Mouse (Mus musculus) adrenal gland, adult 2 months (tissue): ENCODE data around the gene Tdpoz4. TPM values are rescaled to one million over a fixed set of nuclear protein-coding genes. Genes with fewer than 3 reads are reported as not detected.
"Not testable (repeated sequence)": the region's sequence is repeated elsewhere in the genome, so short reads cannot be mapped to it uniquely, and the experiment has no call there.

Source experiments
- DNase-seq: peaks from one replicate; pipeline ENCODE4 v3.0.0; 2021
- long read RNA-seq: library from polyadenylated mRNA; stranded (forward); transcript quantifications from one replicate; pipeline ENCODE4 v2.0.0, GENCODE M21; 2021
- polyA plus RNA-seq: library from polyadenylated mRNA; depleted of rRNA; stranded (reverse); fragments of >200 nt; gene quantifications from 2 replicates; pipeline ENCODE4 v1.2.3, GENCODE M21; 2012; rRNA removed
- total RNA-seq, 2 experiments: library from RNA; stranded (reverse); gene quantifications; 2 replicates each; pipeline ENCODE4 v1.2.3; 2021

Tdpoz4 gene
- total RNA-seq (not detected), polyA plus RNA-seq (not detected in 2 replicates)
- long read RNA-seq, result 0 reads

DNA sequence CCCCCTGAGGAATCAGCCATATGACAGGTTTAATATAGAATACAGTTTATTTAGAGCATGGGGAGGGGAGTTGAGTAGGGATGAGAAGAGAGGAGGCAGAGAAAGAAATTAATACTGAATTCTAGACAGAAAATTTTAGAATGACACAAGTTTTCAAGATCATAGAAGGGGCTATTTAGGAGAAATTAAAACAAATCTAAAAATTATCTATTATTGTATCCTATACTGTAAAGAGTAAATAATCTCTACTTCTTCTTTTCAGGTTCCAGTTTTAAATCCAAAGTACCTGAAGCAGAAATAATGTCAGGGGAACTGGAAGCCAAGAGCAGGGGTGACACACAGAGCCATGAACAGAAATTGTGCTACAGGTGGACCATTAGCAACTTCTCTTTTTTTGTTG is at the start of gene Tdpoz4:
Gene Tdpoz4, plus strand, starts transcription at position 301 of the 400 bp plus-strand sequence.
- not testable (repeated sequence) for DNase-seq

- not testable (repeated sequence) for DNase-seq
These were observed 42.2 kb upstream of the Tdpoz4 start for GRCm38 (mm10) chr3:93754022-93754421.

DNA sequence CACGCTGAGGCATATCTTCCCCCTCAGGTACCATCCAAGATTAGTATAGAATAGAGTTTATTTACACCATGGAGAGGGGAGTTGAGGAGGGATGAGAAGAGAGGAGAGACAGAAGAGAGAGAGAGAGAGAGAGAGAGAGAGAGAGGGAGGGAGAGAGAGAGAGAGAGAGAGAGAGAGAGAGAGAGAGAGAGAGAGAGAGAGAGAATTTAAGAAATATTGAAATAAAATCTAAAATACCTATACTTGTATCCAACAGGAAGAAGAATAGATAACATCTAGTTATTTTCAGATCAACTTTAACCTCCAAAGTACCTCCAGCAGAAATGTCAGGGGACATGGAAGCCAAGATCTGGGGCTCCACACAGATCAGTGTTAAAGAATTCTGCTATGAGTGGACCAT is 23.5 kb upstream of the Tdpoz4 start, which contains the start of gene Gm5773:
Gene Gm5773, plus strand, starts transcription at position 301 of the 400 bp plus-strand sequence.
- not testable (repeated sequence) for DNase-seq

DNA sequence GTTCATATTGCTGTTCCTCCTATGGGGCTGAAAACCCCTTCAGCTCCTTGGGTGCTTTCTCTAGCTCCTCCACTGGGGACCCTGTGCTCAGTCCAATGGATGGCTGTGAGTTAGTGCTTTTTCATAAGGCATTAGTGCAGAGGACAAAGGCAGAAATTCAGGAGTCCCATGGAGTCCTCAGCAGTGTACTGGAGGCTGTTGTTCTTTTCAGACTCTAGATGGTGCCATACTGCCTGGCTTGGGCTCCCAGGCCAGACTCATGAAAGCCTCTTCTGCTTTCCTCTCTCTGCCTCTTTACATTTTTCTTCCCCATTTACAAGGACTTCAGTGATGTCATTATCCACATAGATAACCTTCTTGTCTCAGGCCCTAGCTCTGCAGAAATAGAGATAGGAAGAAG is 17.1 kb downstream of the Tdpoz4 start:
- DNase-seq, result not testable (repeated sequence)

GRCm38 (mm10) chr3:93825720-93826119 is 29.5 kb downstream of the Tdpoz4 start, which contains the start of gene Tdpoz3:
Gene Tdpoz3, plus strand, starts transcription at chr3:93826020.
- DNase-seq, result not testable (repeated sequence)

Other genes with a start within 250 kb of the Tdpoz4 start
- 100 to 1,000 TPM; 173 to 196 TPM for gene S100a10, start 241.3 kb upstream of the Tdpoz4 start, total RNA-seq
- gene S100a10, start 241.3 kb upstream of the Tdpoz4 start, polyA plus RNA-seq, result 16.3 and 17.7 TPM in 2 replicates
- under 1 TPM in 1 of 2 experiments, not detected in 1; 0.35 TPM for gene Tdpoz2, start 143.7 kb upstream of the Tdpoz4 start, total RNA-seq
- gene Tdpoz2, start 143.7 kb upstream of the Tdpoz4 start, polyA plus RNA-seq, result not detected in 2 replicates
- not detected for gene Tdpoz1, start 120.1 kb upstream of the Tdpoz4 start, total RNA-seq
- gene Tdpoz1, start 120.1 kb upstream of the Tdpoz4 start, polyA plus RNA-seq, result not detected in 2 replicates
- gene Gm37596, start 103.3 kb upstream of the Tdpoz4 start, total RNA-seq, result not detected
- gene Gm37596, start 103.3 kb upstream of the Tdpoz4 start, polyA plus RNA-seq, result not detected in 2 replicates
- gene Gm5773, start 23.4 kb upstream of the Tdpoz4 start, total RNA-seq, result not detected
- gene Gm5773, start 23.4 kb upstream of the Tdpoz4 start, polyA plus RNA-seq, result not detected in 2 replicates
- not detected for gene Tdpoz3, start 29.6 kb downstream of the Tdpoz4 start, total RNA-seq
- gene Tdpoz3, start 29.6 kb downstream of the Tdpoz4 start, polyA plus RNA-seq, result not detected in 2 replicates
- gene Gm9117, start 147.1 kb downstream of the Tdpoz4 start, total RNA-seq, result not detected
- not detected in 2 replicates for gene Gm9117, start 147.1 kb downstream of the Tdpoz4 start, polyA plus RNA-seq
- not detected for gene Tdpoz5, start 164.9 kb downstream of the Tdpoz4 start, total RNA-seq
- gene Tdpoz5, start 164.9 kb downstream of the Tdpoz4 start, polyA plus RNA-seq, result not detected in 2 replicates